Mouse (Mus musculus) large intestine, adult 2 months (tissue): ENCODE results near the gene Mtr. TPM values are rescaled to one million over a fixed set of nuclear protein-coding genes. Genes with fewer than 3 reads are reported as not detected.
A peak's percentile ranks its signal among the peaks of the same experiment; 100 is the strongest.

Experiments
- DNase-seq: peaks from one replicate; pipeline ENCODE4 v3.0.0-alpha.2; 2012; ENCODE audit warnings: low read depth, low spot score
- WGBS: fragments of 180-500 bp; shearing (Covaris S2); methylation state at CpG from one replicate; pipeline ENCODE4 v1.1.7; 2018; 5-methylcytosine and 5-hydroxymethylcytosine counted together
- polyA plus RNA-seq: library from polyadenylated mRNA; depleted of rRNA; stranded (reverse); fragments of >200 nt; gene quantifications from 2 replicates; pipeline ENCODE4 v1.2.3, GENCODE M21; 2012

The Mtr gene
- polyA plus RNA-seq, 1 experiment, result 2.0 TPM

DNA sequence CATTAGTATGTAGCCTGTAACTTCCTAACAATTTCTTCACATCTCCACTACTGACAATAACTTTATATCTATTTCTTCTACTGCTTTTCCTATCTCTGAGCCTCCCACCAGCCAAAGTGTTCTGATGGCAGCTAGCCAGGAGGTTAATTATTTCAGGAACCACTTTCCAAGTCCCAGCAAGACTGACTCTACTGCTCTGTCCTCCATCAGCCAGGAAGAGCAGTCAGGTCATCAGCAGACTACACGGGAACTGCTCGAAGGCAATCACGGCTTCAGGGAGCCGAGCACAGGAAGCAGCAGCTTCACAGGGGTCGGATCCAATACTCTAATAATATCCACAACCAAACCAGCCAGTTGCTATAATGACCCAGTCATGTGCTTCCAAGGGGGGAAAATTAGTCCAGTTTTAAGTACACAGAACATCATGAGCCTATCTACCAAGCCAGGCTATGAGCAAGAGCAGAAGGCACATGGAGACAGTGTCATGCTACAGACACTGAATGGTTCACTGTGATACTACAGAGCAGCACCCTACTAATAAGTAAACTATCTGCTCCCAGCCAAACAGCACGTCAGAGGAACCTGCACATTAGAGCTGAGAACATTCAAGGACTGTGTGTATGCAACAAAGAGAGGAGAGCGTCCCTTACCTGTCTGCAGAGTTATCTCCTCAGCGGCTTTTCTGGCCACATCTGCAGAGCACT, 8.6 kb downstream of the Mtr start:
- no peak for DNase-seq
- WGBS, result 77% methylated on average over 8 of the region's 8 CpGs

DNA sequence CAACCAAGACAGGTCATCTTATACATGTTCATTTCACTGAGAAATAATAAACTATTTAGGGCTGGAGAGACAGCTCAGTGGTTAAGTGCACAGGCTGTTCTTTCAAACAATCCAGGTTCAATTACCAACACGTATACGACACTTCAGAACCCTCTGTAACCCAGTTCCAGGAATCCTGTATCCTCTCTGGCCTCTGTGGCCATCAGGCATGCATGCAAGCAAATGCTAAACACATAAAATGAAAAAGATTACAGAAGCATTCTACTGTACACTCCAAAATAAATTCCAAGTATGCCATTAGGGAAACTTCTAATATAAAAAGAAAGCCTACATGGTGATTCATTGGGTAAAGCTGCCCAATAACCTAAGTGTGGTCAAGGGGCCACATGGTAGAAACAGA, 12.0 kb downstream of the Mtr start:
- no peak for DNase-seq
- WGBS, result 97% methylated on average over 2 of the region's 2 CpGs

DNA sequence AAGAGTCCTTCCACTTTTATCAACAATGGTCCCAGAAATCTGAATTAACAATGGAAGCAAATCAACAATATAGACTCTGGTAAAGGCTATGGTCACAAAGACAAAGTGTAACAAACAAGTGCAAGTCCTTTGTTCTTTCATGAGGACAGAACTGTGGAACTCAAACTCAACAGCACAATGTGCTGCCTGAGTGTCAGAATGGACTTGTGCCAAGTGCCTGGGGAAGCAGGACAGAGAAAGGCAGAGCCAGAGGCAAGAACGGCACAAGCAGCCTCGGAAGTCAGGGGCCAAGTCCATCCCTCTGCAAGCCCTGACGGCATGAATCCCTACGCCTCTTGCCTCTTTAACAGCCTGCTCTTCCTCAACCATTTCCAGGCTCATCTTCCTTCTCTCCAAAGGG, 13.9 kb downstream of the Mtr start:
- no peak for DNase-seq
- 89% methylated on average over 4 of the region's 4 CpGs for WGBS

DNA sequence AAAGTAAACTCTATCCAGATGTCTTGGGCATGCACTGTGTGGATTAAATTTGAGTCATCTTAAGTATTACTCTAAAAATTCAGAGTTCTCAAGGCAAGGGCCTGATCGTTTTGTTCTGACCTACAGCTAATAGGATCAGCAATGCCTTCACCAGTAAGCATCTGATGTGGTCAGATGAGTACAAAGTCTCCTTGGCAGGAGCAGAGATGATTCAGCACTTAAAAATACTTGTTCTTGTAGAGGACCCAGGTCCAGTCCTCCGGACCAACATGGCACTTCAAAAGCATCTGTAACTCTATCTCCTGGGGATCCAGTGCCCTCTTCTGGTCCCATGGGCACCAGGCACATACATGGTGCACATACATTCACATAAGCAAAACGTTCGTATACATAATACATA, 25.8 kb downstream of the Mtr start:
- DNase-seq, result no peak
- WGBS, result 88% methylated on average over 4 of the region's 4 CpGs

DNA sequence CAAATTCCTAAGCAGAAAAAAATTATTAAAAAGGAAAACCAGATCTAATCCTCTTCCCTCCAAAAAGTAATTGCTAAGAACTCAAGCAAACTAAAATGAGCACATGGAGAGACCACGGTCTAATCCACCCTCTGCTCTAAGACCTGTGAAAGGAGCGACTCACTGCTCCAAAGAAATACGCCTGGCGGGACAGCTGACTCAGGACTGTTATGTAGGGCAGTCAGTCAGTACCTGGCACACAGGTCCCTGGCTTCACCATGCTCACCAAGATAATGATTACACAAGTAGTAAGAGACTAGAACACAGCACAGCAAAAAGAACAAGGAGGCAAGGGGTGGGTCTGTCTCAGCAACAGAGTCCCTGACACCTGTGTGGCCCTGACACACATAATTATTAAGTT, 29.7 kb downstream of the Mtr start:
- no peak for DNase-seq
- WGBS, result 89% methylated on average over 4 of the region's 4 CpGs

DNA sequence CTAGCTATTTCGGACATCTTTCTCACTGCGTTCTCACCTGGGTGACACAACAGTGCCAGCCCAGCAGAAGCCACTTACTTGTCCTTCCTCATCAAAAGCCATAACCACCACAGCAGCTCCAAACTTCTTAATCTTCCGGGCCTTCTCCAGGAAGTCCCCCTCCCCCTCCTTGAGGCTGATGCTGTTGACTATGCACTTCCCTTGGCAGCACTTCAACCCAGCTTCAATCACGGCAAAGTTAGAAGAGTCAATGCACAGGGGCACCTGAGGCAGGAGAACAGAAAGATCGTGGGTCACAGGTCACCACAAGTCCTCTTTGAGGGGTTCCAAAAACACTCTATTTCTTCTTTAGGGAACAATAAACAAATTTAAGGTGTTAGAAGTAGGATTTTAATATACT, 30.3 kb downstream of the Mtr start:
- WGBS, result 77% methylated on average over 5 of the region's 5 CpGs
- DNase-seq, result no peak

DNA sequence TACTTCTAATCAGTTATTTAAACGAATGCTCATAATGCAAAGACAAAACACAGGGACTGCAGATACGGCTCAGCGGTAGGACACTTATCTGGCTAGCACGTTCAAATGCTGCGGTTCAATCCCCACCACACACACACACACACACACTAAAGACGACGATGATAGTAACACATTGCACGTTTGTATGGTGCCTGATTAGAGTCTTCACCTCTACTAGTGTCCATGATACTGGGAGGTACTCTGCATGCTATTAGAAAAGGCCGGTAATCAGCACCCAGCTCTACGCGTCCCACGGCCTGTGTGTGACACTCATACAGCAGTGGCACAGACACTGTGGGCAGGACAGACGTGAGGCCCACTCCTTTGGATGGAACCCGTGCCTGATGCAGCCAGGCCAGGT, 39.3 kb downstream of the Mtr start:
- DNase-seq, result no peak
- WGBS, result 93% methylated on average over 14 of the region's 14 CpGs

DNA sequence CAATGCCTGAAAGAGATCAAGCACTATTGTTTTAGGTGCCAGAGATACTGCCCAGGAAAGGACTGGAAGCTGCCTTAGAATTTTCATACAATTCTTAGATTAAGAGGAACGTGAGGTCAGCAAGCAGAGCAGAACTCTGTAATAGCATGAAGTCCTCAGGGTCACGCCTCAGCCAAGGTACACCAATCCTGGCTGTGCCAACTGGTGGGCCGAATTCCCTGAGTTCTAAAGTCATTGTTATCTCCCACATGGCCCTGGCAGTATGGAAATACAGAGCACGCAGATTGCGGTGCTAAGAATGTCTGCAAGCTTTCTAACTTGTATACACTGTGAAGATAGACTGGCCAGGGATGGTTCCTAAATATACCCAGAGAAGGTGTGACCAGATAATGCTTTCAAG, 43.0 kb downstream of the Mtr start:
- DNase-seq, result no peak
- WGBS, result 87% methylated on average over 5 of the region's 5 CpGs

DNA sequence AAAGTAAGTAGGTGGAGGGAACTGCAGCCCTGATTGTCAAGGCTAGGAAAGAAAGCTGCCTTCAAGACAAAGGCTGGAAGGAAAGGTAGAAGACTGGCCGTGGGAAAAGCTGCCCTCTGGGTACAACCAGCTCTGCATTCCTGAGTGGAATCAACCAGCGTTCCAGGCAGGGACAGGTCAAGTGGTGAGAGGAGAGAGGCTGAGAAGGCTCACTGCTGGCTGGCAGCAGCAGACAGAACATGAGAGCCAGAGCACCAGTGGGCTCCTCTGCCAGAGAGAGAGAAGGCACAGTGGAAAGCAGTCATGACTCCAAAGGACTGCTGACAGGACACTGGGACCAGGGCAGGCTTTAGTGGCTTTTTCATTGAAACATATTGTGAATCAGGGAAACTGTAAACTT, 46.9 kb downstream of the Mtr start:
- DNase-seq, result no peak
- WGBS, result 69% methylated on average over 2 of the region's 2 CpGs

DNA sequence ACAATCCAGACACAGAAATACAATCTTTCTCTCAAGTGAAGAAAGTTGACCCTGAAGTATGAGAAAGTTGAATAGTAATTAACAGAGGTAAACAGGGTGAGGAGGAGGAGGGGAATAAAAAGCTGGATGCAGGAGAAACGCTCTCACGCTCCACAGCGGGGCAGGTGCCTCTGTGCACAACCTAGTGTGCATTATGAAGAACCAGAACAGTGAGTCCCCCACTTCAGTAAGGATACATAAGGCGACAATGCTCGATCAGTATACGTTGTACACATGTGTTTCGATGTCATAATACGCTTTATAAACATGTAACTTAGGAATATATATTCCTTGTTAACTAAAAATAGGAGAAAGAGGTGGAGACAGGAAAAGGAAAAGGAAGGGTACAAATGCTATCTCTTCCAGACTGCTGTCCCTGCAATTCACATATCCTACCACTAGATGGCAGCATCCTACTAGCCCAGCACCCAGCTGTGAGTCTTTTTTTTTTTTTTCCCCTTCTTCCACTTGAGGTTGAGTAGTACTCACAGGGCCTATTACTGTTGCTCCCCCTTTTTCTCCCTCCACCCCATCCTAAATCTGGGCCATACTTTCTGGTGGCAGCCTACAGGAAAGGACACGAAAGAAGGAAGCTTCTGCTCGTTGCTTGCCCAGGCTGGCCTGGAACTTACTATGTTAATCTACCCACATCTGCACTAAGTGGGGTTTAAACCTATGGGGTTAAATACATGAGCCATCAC, 47.7 kb downstream of the Mtr start:
- DNase-seq, result peak; percentile 22
- WGBS, result 79% methylated on average over 10 of the region's 10 CpGs

DNA sequence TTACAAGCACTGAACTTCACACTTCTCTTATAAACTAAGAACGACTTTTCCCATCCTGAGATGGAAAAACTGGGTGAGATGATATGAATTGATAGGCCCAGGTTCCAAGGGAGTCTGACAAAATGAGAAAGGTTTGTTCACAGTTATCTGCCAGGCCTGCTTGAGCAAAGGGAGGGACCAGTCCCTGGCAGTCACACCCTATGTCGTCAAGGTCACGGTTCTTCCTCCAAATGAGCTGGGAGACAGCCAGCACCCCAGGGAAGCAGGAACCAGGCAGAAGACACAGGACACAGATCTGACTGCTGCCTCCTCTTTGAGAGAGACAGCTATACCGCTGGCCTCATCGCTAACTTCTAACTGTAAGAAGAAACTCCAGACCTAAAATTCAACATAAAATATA, 57.5 kb downstream of the Mtr start:
- 67% methylated on average over 5 of the region's 5 CpGs for WGBS
- no peak for DNase-seq

DNA sequence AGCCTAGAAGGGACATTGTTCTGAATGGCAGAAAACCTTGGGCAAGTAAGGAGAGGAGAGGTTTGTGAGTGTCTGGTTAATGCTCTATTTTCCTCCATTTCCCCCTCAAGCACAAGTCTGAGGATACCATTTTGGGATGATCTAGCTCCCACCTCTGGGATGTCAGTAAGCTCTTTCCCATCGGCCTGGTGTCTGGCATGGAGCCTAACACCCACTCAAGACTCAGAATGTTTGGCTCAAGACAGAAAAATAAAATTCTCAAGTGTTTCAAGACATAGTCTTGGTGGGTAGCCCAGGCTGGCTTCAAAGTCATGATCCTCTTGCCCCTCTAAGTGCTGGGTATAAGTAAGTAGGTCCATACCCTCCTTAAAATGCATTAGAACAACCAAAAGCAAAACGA, 59.4 kb downstream of the Mtr start:
- no peak for DNase-seq
- WGBS, result 90% methylated on average over 2 of the region's 2 CpGs

DNA sequence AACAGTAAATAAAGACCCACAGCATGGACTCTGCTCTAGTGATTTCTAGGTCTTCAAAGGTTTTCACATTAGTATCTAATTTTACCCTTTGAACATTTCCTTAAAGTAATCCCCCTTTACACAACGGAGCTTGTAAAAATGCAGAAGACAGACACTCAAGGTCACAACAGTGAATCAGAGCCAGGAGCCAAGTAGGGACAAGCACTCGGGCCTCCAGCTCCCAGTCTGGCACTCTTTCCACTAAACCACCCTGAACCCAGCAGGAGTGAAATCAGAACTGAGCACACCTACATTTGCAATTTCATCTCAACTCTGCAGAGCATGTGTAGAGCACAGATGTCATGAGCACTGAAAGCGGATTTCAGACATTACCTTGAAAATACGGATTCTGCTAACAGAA, 61.1 kb downstream of the Mtr start:
- WGBS, result 72% methylated on average over 4 of the region's 4 CpGs
- no peak for DNase-seq

DNA sequence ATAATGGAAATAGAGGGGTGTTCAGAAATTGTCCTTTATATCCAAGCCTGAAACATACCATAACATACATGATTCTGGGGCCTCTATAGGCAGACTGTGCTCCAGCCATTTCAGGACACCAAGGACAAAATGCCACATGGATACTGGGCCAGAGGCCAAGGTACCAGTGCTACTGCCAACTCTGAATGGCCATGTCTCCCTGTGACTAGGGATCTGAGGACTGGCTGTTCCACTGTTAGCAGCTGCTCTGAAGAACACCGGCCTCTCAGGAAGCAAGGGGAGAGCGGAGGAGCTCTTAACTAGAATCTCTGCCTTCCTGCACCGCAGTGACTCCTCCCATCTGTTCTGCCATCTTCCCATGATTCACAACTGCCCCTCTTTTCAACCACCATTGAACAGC, 61.9 kb downstream of the Mtr start:
- DNase-seq, result no peak
- whole genome bisulfite sequencing, result 89% methylated on average over 3 of the region's 3 CpGs

DNA sequence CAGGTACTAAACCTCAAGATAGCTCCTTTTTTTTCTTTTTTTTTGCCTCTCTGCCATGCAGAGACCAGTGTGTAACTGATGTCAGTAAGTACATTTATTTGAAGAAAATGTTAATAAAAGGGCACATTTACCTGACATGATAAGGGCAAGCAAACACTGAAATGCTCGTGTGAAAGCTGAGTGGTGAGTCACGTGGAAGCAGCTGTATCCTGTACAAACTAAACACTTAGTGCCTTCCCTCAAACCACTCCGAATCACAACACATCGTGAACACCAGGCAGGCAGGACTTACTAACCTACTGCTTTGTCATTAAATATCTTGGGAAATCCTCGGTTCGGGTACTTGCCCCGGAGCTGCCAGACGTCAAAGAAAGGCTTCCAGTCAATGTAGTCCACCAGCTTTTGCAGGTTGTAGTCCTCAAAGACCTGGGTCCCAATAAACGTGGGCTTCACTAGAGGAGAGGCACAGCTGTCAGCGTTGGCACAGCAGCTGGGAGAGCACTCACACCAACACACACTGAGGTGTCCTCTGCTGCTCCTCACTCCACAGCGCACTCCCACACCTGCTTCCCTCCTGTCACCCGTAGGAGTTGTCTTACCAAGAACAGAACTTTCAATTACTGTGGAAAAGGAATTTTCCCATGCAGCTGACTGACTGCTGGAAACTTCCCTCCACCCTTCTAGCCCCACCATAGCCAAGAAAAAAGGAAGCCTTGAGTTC, 62.8 kb downstream of the Mtr start:
- no peak for DNase-seq
- WGBS, result 75% methylated on average over 12 of the region's 12 CpGs

DNA sequence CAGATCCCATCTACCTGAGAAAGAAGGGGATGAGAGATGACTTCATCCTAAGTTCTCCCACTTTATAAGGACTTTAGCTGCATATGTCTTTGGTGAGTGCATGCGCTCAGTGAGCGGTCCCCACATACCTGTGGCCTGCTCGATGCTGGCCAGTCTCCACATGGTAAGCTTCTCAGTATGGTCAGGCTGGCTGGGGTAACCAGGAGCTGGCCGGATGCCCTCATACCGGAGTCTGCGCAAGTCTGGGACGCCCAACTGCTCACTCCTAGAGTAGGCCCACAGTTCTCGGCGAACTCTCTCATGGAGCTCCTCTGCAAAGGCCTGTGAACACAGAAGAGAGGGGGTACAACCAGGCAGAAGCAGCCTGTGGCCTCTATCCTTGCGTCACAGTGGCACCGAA, 68.7 kb downstream of the Mtr start:
- 95% methylated on average over 11 of the region's 11 CpGs for WGBS
- DNase-seq, result no peak

DNA sequence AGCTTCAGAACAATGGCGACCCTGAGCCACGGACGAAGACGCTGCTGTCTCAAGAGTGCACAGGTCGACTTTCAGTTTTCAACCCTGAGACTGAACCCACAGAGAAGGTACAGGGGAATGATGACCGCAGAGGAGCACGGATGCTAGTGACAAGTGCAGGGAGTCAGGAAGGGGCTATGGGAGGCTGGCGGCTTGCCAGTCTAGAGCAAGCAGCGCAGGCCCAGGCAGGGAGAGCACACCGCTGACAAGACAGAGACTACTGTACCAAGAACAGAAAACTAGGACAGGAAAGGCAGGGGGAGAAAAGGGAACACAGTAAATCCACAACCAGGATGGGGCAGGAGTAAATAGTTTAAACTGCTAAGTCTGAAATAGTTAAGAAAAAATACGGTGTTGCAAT, 69.1 kb downstream of the Mtr start:
- DNase-seq, result no peak
- WGBS, result 92% methylated on average over 11 of the region's 11 CpGs

DNA sequence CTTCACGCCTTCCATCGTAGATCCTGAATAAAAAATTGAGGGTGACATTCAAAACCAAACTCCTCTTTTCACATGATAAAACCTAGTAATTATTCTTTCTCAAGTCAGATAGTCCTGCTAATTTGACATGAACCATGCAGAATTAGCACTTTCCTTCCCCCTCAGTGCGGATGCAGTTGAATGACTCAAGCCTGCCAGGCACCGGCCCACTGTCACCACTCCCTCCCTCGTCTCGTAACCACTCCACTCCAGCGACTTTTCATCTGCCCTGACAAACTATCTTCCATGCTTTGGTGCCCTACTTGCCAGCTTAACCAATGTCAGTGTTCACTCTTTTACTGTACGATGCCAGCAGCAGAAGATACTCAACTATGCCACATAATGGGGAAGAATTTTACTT, 78.4 kb downstream of the Mtr start:
- DNase-seq, result no peak
- 70% methylated on average over 8 of the region's 8 CpGs for WGBS

DNA sequence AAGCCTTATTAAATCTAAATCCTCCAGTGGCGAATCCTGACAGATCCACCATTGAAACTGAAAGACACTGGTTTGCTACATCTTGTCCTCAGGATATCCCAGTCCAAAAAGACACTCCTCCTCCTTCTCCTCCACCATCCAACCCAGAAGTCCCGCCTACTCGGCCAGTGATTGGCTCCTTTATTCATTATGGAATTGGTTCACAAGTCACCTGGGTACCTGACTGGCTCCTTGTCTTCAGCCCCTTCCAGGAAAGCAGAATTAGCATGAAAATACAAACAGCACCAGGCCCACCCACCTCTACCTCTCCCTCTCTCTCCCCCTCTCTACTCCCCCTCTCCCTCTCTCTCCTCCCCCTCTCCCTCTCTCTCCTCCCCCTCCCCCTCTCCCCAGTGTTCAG, 81.2 kb downstream of the Mtr start:
- no peak for DNase-seq
- 36% methylated on average over 3 of the region's 3 CpGs for WGBS

DNA sequence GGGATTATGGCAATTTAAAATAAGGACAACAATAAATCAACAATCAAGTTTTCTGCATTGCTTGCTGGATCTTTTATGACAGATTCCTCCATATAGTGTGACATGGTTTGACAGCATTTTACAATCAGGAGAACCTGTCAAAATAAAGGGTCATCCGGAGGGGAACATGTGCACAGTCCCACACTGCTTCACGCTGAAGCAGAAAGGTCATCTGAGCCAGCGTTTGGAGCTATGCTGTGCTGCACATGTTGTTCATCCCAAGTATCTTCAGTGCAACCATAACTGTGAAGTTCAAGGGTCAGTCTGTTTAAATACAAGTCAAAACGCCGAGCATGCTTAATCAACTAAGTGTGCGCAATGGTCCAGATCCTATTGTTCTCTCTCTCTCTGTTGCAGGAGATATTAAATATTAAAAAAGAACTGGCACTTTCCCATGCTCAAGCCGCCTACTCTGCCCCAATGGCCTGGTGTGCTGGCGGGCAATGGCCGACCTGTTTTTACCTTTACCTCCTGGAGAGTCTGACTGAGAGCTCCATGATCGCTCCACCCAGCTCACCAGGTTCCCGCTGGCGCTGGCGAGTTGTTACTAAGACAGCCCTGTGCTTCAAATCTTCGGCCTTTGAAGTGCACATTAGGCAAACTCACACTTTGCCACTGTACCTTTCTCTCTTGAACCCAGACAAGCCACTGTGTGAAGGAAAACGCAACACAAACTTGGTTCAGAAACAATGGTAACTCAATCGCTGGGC, 81.8 kb downstream of the Mtr start:
- DNase-seq, result no peak
- WGBS, result 39% methylated on average over 16 of the region's 16 CpGs
